Mouse (Mus musculus) cerebellum, adult 11-12 months (tissue): ENCODE measurements around the gene Tnfaip2.

Experiments used
- DNase-seq: peaks from one replicate; pipeline ENCODE4 v3.0.0; 2022

Gene Tnfaip2

DNA sequence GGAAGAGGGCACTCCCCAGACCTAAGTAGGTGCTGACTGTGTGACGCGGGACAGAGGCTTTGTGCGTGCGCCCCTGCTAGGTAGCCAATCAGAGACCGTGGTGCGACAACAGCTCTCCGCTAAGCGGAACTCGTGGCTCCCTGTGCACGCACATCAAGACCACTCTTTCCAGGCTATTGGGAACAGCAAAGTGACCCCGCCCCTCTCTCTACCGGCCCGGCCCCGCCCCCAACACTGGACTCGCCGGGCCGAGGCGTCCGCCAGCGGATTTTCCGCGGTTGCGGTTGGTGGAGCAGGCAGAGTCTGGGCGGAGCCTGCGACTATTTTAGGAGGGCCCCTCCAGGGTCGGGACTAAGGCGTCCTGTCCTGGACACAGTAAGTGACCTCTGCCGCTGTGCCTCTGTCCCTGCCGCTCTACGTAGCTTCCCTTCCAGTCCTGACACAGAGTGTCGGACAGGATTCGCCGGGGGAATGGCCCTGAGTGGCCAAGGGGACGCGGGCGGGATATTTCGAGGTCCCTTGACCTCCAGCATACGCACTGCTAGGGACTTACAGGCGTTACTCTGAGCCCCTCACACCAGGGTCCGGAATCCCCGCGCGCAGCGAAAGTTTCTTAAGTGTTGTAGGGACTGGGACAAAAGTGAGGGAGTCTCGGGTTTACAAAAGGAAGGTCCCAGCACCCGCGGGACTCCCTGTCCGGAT is at the start of gene Tnfaip2:
Tnfaip2 (plus strand) TSS at position 161 of the 702 bp plus-strand sequence.
- no peak for DNase-seq

DNA sequence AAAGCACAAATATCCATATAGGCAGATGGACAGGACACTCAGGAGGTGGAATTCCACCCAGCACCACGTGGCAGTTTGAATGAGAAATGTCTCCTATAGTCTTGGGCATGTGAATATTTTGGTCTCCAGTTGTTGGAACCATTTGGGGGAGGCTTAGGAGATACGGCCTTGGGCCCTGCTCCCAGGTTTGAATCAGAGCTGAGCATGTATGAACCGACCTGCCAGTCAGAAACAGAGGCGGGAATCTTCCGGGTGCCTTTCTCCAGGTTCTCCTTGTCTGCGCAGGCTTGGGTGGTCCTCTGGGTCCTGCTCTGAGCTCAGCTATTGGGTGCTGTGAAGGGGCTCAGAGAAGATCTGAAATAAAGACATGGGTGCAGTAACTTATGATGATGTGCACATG is 48.3 kb upstream of the Tnfaip2 start:
- no peak for DNase-seq

DNA sequence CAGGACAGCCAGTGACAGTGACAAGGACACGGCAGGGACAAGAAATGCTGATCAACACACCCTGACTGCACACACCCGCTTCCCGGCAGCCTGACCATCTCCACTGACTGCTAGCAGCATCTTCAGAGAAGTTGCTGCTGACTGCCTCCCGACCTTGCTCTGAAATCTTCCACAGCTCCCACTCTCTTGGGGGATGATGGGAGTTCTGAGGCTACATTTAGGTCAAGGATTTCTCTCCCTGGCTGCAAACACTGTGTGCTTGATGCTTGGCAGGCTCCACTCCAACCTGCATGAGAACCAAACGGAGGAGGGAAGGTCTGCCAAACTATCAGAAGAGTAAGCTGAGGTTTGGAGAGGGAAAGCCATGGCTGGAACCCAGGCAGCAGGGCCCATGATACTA is 45.3 kb upstream of the Tnfaip2 start:
- DNase-seq, result no peak

DNA sequence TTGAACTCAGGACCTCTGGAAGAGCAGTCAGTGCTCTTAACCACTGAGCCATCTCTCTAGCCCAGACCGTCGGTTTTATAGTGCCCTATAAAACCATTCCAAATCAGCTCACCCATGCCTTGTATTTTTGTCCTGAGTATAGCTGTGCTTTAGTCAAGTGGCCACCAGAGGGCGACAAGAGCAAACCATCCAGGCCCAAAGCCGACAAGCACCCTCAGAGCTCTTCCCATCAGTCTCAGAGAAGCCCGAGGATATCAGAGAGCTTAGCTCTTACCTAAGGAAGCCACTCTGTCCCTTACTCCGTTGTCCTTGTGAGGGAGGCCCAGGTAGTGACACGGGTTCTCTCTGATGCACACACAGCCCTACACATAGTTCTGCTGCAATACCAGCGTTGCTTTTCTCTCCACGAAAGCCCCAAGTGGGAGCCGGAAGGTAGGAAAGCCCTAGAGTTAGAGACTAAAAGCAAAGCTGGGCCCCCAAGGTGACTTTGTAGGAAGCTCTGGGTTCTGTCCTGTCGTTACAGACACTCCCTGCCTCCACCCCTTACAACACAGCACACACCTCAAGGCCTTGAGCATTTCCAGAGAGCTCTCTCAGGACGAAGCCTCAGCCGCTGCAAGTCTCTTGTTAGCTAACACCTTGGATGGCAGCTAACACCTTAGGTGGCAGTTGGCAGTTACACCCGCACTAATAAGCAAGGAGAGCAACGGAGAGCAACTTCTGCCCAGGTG is 40.6 kb upstream of the Tnfaip2 start:
- DNase-seq, result peak; percentile 73

DNA sequence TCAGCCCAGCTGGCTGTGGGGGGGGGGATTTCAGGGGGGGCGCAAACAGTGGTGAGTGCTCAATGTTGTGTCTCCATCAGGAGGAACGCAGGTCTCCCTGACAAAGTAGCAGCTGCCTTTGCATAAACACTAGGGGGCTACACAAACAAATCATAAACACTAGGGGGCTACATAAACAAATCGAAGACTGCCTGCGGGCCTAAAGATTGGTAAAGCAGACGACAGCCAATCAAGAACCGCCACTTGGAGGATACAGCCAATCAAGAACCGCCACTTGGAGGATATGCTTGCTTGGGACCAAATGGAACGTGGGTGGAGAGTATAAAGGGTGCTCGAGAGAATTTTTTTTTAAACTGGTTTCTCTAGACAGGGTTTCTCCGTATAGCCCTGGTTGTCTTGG is 37.4 kb upstream of the Tnfaip2 start:
- DNase-seq, result no peak

DNA sequence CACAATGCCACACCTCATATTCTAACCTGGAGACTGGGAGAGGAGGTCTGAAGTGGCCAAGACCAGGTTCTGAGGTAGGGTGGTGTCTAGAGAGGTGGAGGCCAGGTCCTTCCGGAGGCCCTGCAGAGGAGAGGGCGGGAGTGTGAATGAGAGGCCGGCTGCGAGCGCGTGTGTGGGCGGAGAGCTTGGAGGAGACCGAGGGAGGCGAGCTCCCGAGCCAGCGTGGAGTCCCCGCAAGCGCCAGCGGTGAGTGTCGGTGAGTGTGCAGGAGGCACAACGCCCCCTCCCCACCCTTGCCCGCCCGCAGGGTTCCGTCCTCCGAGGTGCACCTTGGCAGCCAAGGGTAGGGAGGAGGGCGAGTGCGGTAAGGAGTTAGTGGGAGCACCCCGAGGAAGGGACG is 35.6 kb upstream of the Tnfaip2 start, which contains the start of gene Lbhd2:
Lbhd2 (plus strand) TSS at position 188 of the 400 bp plus-strand sequence.
- DNase-seq, result no peak

DNA sequence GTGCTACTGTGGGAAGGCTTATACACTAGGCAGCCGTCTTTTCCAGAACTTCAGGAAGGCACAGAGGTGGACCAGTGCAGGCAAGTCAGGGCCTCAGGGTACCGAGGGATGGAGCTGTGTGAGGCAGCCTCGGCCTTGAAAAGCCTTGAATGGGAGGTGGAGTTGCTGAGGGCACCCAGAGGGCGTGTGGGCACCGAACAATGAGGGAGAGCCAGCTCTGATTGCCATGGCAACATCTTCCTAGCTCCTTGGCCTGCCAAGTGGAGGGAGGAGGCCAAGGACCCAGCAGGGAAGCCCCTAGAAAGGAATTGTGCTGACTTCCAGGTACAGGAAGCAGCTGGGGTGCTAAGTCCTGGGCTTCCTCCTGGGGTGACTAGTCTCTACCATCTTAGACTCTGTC is 32.7 kb upstream of the Tnfaip2 start:
- DNase-seq, result peak; percentile 34

DNA sequence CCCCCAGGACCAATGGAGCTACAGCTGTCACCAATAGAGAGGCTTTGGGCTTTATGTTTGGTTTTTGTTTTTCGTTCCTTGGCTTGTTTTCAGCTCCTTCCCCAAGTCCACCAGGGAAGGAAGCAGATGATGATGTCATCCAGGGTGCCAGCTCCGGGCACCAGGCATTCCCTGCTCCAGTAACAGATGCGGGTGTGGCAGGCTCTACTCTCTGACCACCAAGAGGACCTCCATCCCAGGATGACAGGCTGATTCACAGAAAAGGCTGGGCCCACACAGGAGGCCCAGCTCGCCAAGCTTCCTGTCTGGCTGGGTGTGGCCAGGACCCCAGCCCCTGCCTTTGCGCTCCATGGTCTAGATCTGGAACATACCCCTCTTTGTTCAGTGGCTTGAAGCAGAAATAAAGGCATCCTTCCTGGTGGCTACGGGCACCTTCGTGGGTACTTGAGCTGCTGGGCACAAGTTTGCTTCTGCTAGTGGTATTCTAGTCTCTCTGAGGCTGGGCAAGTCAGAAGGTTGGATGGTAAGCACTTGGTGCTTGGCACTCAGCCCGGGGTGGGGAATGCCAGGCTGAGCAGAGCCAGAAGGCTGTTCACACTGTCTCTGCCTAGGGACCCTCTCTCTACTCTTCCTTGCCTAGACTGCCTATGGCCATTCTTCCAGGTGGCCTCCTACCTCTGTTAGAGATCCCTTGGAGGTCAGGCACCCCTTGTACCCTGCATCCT is 30.5 kb upstream of the Tnfaip2 start:
- no peak for DNase-seq

DNA sequence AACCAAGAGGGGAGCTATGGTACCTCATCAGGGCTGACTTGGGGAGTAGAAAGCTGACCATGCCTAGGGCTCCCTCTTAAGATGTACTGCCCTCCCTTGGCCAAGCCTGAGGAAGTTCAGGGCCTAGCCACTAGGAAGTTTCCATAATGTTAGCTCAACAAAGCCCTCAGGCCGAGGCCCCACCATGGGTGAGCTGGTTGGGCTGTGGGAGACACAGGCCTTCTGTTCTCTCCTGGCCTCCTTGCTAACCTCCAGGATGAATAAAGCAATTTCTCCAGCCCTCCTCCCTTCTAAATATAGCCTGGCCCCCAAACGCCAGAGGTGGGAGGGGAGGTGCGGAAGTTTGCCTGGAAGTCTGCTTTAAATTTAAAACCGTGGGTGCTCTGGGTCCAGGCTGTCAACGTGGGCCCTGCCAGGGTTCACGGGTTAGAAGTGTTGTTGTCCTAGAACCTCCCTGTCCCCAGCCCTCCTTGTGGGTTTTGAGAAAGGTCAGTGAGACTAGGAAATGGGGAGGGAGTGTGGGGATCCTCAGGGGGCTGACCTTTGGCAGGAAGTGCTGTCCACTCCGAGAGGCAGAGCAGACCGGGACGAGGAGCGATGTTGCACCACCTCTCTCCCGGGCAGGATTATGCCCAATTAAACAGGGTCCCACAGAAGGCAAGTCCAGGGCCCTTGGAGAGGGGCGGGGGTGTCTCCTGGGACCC is 29.5 kb upstream of the Tnfaip2 start:
- no peak for DNase-seq

DNA sequence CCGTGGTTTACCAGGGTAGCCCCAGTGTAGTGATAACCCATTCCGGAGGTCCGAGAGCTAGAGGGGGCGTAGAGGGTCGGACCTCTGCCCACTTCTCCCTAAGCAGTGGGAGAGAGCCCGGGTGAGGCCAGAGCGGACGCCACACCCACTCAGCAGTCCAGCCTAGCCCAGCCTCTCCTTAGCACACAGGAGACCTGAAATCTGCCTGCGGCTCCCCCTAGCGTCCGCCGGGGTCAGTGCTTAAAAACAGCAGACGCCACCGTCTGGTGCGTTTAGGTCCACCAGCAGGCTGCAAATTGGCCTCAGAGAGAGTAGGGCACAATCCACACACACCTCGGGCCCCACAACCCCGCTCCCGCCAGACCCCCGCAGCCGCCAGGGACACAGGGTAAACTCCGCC is 29.0 kb upstream of the Tnfaip2 start:
- DNase-seq, result peak; percentile 84

DNA sequence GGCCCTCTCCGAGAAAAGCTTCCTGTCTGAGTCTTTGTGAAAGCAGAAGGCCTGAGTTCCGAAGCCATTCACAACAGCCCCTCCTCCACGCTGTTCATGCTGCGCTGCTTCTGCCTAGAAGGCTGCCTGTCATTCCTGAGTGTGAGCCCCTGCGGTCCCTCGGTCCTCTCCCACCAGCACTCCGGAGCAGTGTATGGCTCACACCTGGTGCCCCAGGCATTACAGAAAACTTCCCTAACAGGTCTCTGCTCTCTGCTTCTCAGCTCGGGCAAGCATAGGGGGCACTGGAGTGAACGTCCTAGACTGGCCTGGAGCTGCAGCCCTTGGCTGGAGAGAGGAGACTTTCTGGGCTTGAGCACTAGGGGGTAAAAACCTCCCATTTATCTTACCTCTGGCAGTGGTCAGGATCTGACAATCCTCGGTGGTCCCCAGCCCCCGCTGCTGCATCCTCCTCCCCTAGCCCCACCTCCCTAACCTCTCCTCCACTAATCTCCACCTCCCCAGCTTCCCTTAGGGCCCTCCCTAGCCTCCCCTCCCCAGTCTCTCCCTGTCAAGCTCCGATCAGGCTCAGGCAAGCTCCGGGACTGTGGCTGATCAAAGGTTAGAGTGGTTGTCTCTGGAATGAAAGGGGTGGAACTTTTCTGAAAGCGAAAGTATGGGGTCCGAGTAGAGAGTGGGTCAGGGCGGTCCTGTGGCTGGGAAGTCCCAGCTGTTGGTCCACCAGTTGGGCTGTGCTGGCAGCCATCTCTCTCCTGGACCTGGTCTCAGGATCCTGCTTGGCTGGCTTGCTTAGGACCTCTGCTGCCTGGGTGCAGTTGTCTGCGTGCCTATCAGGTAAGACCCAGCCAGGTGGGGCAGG is 25.1 kb upstream of the Tnfaip2 start, which contains the start of gene Exoc3l4:
Exoc3l4 (plus strand) TSS at position 97 of the 859 bp plus-strand sequence.
- DNase-seq, result no peak

DNA sequence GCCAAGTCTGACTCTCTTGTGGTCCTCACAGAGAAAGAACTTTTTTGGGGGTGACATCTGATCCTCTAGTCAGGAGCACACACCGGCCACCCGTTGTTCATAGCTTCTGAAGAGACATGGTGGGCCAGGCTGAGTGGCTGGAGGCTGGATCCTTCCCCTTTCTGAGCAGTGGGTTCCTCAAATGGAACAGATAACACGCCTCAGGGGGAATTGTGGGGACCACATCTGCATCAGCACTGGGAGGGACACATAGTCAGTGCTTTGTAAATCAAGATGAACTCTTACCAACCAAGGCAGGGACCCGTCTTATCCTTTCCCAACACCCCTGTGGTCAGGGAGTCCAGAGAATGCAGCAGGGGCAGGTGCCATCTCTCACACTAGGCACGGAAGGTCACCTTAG is 22.4 kb upstream of the Tnfaip2 start:
- DNase-seq, result no peak

DNA sequence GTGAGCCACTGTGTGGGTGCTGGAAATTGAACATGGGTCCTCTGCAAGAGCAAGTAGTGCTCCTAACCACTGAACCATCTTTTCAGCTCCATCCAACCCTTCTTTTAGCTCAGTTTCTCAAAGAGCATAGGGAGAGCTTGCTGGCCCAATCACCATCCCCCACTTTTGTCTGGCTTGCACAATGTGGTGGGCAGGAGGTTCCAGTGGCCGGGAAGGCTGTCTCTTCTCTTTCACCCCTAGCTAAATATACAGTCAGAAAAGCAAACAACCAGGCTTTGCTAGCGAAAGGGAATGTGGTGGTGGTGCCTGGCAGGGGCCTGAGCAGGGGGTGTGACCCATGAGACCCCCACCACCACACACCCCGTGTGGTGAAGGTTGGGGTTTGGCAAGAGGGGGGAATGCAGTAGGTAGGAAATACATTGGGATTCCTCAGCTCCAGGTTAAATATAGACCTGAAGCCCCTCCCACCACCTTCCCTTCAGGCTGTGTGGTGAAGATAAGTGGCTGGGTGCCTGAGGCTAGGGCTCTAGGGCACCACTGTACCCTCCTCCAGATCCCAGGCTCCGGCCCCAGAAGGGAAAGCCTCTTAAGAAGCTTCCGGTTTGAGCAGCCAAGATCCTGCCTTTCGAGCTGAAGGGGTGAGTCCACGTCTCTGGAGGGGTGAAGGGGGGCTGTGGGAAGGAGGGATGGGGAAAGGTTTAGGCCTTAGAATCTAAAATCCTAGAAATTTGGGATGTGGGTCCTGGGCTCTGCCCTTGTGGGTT is 21.1 kb upstream of the Tnfaip2 start:
- DNase-seq, result no peak

DNA sequence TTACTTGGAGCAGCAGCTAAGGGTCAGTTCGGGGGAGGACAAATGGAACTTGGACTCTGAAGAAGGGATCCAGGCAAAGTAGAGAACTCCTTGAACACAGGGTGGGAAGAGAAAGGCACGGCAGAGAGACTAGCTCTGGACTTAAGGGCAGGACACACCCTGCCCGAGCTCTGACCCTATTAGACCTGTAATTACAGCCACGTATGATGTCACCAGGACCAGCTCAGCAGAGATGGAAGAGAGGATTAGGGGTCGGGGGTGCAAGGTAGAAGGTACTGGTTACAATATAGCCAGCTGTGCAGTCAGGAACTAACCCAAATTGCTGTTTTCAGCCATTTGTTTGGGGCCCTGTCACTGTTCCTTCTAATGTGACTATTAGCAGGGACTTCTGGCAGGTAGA is 19.4 kb upstream of the Tnfaip2 start:
- no peak for DNase-seq

DNA sequence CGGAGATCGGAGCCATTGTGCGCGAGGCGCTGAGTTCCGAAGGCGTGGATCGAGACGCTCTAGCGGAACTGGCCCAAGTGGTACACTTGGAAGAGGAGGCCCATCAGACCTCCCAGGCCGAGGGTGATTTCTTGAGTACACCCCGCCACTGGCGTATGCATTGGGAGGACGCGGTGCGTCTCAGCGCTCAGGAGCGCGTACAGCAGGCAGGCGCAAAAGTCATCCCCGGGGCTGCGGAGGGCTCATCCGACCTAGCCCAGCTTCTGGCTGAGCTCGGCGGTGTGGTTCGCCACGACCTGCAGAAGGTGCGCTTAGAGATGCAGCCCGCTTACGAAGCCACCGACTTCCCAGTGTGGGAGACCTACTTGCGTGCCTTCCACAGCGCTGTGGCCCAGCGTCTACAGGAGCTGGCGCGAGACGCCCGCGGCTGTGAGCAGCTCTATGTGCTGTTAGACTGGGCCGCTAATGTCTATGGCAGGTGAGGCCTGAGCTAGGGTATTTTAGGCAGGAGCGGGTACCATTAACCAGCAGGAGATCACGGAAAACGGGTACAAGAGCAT is 18.6 kb upstream of the Tnfaip2 start:
- DNase-seq, result no peak

DNA sequence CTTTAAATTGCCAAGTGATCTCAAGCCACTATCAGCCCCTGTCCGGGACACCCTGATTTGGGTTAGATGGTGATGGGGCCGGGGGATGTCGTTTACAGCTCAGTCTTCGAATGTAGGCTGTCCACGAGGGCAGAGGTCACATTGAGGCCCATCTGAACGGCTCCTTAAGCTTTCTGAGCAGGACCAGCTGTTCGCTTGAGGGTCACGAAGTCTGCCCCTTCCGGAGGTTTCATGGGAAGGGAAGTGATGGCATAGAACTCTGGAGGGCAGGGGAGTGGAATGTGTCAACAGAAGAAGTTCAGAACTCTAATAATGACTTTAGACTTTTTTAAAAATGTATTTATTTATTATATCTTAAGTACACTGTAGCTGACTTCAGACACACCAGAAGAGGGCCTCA is 17.7 kb upstream of the Tnfaip2 start:
- DNase-seq, result no peak

DNA sequence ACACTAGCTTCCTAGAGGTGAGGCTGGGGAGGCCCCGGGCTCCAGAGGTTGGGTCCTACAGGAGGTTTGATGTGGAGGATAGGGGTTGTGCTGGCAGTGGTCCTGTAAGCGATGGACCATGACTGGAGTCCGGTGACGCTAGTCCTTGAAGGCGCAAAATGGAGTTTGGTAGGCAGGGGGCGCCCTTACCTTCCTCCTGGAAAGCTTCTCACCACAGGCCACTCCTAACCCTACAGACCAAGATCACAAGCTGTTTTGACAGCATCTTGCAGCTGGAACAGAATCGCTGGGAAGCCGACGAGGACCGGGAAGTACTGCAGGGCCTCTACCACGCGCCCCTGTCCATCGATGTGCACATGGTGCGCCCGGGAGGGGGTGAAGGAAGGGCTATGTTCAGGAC is 17.0 kb upstream of the Tnfaip2 start:
- peak; percentile 63 for DNase-seq

DNA sequence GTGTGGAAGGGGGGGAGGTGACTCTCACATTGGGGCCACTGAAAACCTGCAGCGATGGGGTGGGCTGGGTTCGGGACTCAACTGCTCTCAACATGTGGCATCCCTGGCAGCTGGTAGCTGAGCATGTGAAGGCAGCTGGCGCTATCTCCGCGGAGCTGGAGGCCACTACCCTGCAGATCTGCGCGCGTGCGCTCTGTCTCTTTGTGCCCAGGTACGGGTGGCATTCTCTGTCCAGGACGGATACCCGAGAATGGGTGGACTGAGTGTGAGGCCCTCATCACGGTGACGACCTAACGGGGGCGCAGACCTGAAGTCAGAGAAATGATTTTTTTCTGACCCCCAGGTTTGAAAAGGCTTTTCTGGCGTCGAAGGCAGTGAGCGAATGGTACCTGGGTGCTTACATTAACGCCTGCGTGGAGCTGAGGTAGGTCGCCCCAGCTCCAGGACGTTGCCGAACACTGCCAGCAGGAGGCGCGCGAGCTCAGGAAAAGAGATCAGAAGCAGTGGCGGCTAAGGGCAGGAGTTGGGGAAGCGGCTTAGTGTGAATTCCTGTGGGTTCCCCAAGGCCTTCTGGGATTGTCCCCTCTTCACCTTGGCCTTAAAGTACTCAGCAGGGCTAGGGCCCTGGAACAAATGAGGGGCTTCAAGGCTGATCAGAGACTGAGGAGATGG is 16.3 kb upstream of the Tnfaip2 start:
- DNase-seq, result peak; percentile 82

DNA sequence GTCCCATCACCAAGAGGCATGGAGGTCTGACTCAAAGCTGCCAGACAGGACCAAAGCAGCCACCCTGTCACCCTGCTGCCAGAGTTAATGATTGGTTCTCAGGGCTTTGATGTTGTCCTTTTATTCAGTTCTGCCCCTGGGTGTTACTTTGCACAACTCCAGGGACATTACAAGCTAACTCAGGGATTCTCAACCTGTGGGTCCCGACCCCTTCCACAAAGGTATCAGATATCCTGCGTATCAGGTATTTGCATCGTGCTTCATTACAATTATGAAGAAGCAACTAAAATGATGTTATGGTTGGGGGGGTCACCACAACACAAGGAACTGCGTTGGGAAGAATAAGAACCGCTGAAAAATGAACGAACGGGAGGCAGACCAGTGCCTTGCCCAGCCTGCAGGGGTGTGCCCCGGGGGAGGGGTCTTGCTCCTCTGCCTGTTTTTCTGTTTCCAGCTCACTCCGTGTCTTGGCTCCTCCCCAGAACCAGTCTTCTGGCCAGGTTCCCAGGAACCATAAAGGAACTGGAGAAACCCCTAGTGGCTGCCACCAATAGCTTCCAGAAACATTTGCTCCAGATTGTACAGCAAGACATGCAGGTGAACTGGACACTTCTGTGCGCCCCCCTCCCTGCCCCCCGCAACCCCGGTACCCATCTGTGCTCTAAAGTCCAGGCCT is 14.7 kb upstream of the Tnfaip2 start:
- no peak for DNase-seq

DNA sequence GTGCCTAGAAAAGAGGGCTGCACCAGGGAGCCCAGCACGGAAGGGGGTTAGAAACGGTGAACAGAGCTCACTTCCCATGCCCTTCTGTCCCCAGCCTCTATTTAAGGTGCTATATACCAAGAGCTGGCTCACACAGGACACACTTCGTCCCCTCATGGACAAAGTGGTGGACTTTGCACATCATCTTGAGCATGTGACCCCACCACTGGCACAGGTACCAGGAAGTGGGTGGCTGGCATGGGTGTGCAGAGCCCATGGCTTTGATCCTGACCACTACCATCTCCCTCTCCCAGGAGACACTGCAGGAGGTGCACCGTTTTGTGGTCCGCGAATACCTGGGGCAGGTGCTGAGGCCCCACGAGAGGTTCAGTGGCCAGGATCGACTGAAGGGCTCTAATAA is 13.9 kb upstream of the Tnfaip2 start:
- no peak for DNase-seq
